Mouse (Mus musculus) hindbrain, embryonic 14.5 days (tissue): ENCODE data around the gene Iqschfp. TPM values are rescaled to one million over a fixed set of nuclear protein-coding genes. Genes with fewer than 3 reads are reported as not detected.
A peak's percentile ranks its signal among the peaks of the same experiment; 100 is the strongest.

Experiments used
- ATAC-seq: fragments of 200-750 bp; cut with Nextera tagmentation; 2 replicates; pipeline ENCODE4 v1.8.0; 2017; ENCODE audit warnings: moderate number of reproducible peaks, mild to moderate bottlenecking, moderate TSS enrichment, moderate library complexity; ENCODE audit not compliant: low FRiP score
- DNase-seq: peaks from one replicate; pipeline ENCODE4 v3.0.0-alpha.2; 2015; ENCODE audit warnings: low spot score
- H3K27ac ChIP-seq: fragments of 300-500 bp; sonication (generic); 2 replicates; pipeline ENCODE4 v1.5.1; 2014; ENCODE audit warnings: mild to moderate bottlenecking, moderate library complexity
- H3K27me3 ChIP-seq: fragments of 300-500 bp; sonication (generic); 2 replicates; pipeline ENCODE4 v1.6.1; 2014; ENCODE audit warnings: mild to moderate bottlenecking, low read length, mixed read lengths; ENCODE audit not compliant: control insufficient read depth, insufficient read depth
- H3K36me3 ChIP-seq: fragments of 300-500 bp; sonication (generic); replicated peaks from 2 replicates; pipeline ENCODE4 v1.6.1; 2014; ENCODE audit not compliant: control insufficient read depth, insufficient read depth
- H3K4me1 ChIP-seq: fragments of 300-500 bp; sonication (generic); replicated peaks from 2 replicates; pipeline ENCODE4 v1.6.1; 2014; ENCODE audit warnings: antibody characterized with exemption, low read length, mixed read lengths; ENCODE audit not compliant: control insufficient read depth, insufficient read depth
- H3K4me2 ChIP-seq: fragments of 300-500 bp; sonication (generic); replicated peaks from 2 replicates; pipeline ENCODE4 v1.6.1; 2014; ENCODE audit warnings: mild to moderate bottlenecking, moderate library complexity
- H3K4me3 ChIP-seq: fragments of 300-500 bp; sonication (generic); replicated peaks from 2 replicates; pipeline ENCODE4 v1.5.1; 2014; ENCODE audit warnings: mild to moderate bottlenecking, low read length
- H3K9ac ChIP-seq: fragments of 300-500 bp; sonication (generic); 2 replicates; pipeline ENCODE4 v1.6.1; 2014
- H3K9me3 ChIP-seq: fragments of 300-500 bp; sonication (generic); 2 replicates; pipeline ENCODE4 v1.6.1; 2016; ENCODE audit warnings: low read length; ENCODE audit not compliant: control insufficient read depth
- WGBS: fragments of 180-500 bp; shearing (Covaris S2); extraction: QIAGEN DNeasy Blood & Tissue Kit; methylation state at CpG from one replicate; pipeline ENCODE4 v1.1.7; 2014; 5-methylcytosine and 5-hydroxymethylcytosine counted together
- polyA plus RNA-seq: library from polyadenylated mRNA; unstranded; fragments of >200 nt; fragmentation: Nextera tagmentation; extraction: Ambion mirVana; gene quantifications from 2 replicates; pipeline ENCODE4 v1.2.1, GENCODE M21; 2014

Iqschfp gene
- polyA plus RNA-seq, 1 experiment from 2014 or later = 7.5 TPM

DNA sequence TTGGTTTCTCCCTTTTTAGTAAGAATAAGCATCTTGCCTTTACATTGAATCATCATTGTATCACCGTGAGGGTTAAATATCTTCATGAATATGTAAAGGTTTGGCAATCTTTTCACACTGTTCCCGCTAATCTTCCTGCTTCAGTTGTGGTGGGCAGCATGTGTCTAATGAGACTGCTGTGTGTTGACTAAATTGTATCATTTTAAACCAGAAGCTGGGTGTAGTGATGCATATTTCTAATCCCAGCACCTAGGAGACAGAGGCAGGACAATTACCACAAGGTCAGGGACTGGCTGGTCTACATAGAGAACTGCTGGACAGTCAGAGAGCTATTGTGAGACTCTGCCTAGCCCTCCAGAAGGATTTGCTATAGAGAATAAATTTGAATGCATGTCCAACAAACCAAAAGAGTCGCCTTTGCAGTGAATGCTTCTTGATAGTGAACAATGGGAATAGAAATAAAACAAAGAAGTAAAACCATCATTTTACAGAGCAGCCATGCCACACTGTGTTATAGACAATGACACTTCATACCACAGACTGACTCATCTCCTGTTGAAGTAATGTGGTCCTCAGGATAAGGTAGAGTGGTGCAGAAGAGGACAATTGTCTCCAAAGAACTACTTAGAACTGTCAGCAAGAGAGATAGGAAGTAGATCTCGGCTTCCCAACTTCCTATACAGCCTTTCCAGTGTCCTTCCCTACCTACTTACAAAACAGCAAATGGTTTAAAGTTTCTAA is 310.3 kb downstream of the Iqschfp start:
- Histone ChIP-seq H3K9ac (no peak overlapping the region), H3K27ac (peak overlapping the region; percentile 57; the same call in 1 of the 2 replicates), H3K4me3 (no peak overlapping the region), H3K4me1 (peaks cover 17% of the 10 kb centered on the region), H3K36me3 (no peaks in the 10 kb centered on the region), H3K27me3 (no peaks in the 10 kb centered on the region), H3K9me3 (no peaks in the 10 kb centered on the region), H3K4me2 (no peak overlapping the region)
- DNase-seq = no peak
- peak; percentile 46; the same call in 1 of the 2 replicates for ATAC-seq
- WGBS = 17% methylated on average over 4 of the region's 4 CpGs

DNA sequence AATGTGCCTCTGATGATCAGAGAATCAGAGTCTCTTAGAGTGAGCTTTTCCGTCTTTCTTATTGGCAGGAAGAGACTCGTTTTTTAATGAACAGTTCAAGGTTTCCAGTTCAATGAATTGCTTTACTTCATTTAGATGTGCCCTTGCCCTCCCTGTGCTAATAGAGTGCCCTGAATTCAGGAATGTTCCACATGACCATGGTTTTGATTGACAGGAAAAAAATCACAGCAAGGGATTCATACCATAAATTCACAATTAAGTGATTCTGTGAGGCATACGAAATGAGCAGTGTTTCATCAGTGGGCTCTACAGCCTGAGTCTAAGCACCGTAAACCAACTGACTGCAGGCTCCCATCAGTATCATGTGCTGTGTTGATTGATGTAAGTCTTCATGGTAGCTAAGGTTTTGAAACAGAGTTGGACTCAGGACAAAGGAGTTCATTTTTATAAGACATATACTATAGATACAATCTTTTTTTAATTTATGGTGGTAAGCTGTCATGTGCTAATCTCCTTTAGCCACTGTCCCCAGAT is 312.0 kb downstream of the Iqschfp start:
- no peak overlapping the region for H3K4me3 ChIP-seq
- H3K4me1 ChIP-seq = peaks cover 17% of the 10 kb centered on the region
- no peak for DNase-seq
- H3K27ac ChIP-seq = peak overlapping the region; percentile 51; the same call in 1 of the 2 replicates
- no peak for ATAC-seq
- 38% methylated on average over 4 of the region's 4 CpGs for WGBS
- H3K9ac ChIP-seq = no peak overlapping the region
- H3K27me3 ChIP-seq = no peaks in the 10 kb centered on the region
- H3K4me2 ChIP-seq = no peak overlapping the region
- no peaks in the 10 kb centered on the region for H3K9me3 ChIP-seq
- no peaks in the 10 kb centered on the region for H3K36me3 ChIP-seq

DNA sequence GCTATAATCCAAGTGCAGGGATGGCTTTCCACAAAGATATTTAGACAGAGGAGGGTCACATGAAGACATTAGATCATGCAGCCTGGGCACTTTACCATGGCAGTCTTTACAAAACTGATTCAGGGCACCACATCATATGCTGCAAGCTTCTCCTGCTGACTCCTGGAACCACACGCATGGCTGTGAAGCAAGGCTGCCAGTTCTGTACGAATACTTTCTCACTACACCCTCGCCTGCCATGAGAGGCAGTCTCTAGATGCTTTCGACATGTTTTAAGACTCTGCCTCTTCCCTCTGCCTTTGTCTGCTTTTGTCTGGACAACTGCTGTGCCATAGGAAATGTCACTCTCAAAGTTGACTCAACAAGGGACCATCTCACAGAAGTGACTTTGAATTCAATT is 318.4 kb downstream of the Iqschfp start:
- WGBS = 77% methylated on average over 4 of the region's 4 CpGs
- no peak overlapping the region for H3K27ac ChIP-seq
- DNase-seq = no peak

DNA sequence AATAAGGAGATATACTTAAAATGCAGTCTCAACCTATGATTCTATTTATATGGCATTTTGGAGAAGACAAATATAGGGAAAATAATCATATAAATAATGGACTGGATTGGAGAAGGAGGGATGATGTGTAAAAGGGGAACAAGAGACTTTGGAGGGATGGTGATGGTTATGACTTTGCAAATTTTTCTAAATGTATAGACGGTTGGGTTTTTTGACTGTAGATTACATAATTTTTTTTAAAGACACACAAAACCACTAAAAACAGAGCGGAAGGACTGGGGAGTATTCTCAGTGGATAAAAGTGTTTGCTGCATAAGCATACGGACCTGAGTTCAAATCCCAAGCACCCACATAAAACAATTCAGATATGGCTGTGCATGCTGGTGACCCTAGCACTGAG is 329.4 kb downstream of the Iqschfp start:
- ATAC-seq (no peak), DNase-seq (no peak)
- H3K36me3 ChIP-seq = no peaks in the 10 kb centered on the region
- H3K27ac ChIP-seq = no peak overlapping the region
- WGBS = 92% methylated on average over 3 of the region's 3 CpGs
- H3K4me1 ChIP-seq = no peaks in the 10 kb centered on the region
- no peaks in the 10 kb centered on the region for H3K27me3 ChIP-seq
- no peaks in the 10 kb centered on the region for H3K9me3 ChIP-seq
- H3K4me2 ChIP-seq = no peak overlapping the region
- H3K4me3 ChIP-seq = no peak overlapping the region
- H3K9ac ChIP-seq = no peak overlapping the region

More for the DNA sequence above, 318.4 kb downstream of the Iqschfp start:
- Histone ChIP-seq H3K4me2 (no peak overlapping the region), H3K36me3 (no peaks in the 10 kb centered on the region), H3K9me3 (no peaks in the 10 kb centered on the region), H3K9ac (no peak overlapping the region), H3K27me3 (no peaks in the 10 kb centered on the region), H3K4me3 (no peak overlapping the region), H3K4me1 (no peaks in the 10 kb centered on the region)
- ATAC-seq = no peak

DNA sequence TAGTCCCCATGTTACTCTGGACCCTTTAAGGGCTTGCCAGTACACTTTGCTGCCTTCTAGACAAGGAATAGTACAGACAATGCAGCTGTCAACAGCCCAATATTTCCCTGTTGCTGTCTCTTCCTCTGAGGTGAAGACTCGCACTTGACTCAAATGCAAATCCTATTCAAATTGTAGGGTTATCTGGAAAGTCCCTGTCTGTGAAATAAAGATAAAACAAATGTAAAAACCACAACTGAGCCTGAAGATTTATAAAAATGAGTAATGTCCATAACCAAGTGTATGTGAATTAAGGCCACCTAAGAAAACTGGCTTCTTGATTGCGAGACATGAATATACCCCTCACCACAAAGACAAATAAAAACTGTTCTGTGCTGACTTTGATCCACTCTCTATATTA is 347.9 kb downstream of the Iqschfp start:
- no peak for ATAC-seq

DNA sequence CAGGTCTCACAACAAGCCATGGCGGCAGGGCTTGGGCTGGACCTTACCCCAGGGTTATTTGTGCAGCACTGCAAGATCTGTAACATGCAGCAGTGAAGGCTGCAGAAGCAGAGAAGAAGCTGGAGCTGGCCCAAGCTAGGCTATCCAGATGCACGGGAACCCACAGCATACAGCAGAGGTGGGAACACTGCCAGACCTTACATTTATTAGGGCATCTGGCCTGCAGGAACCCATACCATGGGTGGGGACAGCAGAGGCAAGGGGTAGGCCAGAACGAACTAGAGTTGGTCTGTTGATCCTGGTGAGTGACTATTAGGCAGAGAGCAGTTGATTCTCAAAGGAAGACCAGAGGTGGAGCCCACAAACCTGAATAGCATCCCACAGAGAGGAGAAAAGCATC is 351.2 kb downstream of the Iqschfp start:
- no peaks in the 10 kb centered on the region for H3K9me3 ChIP-seq
- no peaks in the 10 kb centered on the region for H3K27me3 ChIP-seq
- no peak overlapping the region for H3K27ac ChIP-seq
- H3K4me3 ChIP-seq = no peak overlapping the region
- 64% methylated on average over 3 of the region's 3 CpGs for WGBS
- DNase-seq (no peak), ATAC-seq (no peak)
- H3K4me1 ChIP-seq = no peaks in the 10 kb centered on the region
- no peaks in the 10 kb centered on the region for H3K36me3 ChIP-seq
- no peak overlapping the region for H3K4me2 ChIP-seq
- no peak overlapping the region for H3K9ac ChIP-seq

More for the DNA sequence above, 347.9 kb downstream of the Iqschfp start:
- DNase-seq = no peak
- no peak overlapping the region for H3K9ac ChIP-seq
- no peak overlapping the region for H3K4me3 ChIP-seq
- no peaks in the 10 kb centered on the region for H3K36me3 ChIP-seq
- H3K27me3 ChIP-seq = no peaks in the 10 kb centered on the region
- H3K27ac ChIP-seq = no peak overlapping the region
- 92% methylated on average over 2 of the region's 2 CpGs for WGBS
- 0 out of 2 replicates have a peak, but pooled peaks cover 4% of the 10 kb centered on the region for H3K4me1 ChIP-seq
- H3K4me2 ChIP-seq = no peak overlapping the region
- no peaks in the 10 kb centered on the region for H3K9me3 ChIP-seq

DNA sequence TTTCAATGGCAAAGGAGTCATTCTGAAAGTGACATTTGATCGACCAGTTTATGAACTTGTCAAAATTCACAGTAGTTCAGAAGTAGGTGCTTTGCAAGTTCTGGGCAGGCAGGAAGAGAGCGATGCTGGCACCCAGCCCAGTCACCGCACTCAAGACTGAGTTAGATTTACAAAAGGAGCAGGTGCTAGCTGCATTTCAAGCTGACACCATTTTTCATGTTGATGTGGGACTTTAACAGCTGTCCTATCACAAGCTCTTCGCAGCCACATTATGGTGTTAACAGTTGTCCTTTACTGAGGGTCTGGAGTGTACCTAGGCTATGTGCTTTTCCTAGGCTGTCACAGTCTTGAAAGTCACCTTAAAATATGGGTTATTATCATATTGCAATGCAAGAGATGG is 354.1 kb downstream of the Iqschfp start:
- no peaks in the 10 kb centered on the region for H3K9me3 ChIP-seq
- H3K4me2 ChIP-seq = no peak overlapping the region
- H3K9ac ChIP-seq = no peak overlapping the region
- no peaks in the 10 kb centered on the region for H3K36me3 ChIP-seq
- H3K27ac ChIP-seq = peak overlapping the region; percentile 3; the same call in 1 of the 2 replicates
- DNase-seq (no peak), ATAC-seq (no peak)
- 62% methylated on average over 4 of the region's 4 CpGs for WGBS
- H3K4me1 ChIP-seq = no peaks in the 10 kb centered on the region
- no peak overlapping the region for H3K4me3 ChIP-seq
- H3K27me3 ChIP-seq = no peaks in the 10 kb centered on the region

DNA sequence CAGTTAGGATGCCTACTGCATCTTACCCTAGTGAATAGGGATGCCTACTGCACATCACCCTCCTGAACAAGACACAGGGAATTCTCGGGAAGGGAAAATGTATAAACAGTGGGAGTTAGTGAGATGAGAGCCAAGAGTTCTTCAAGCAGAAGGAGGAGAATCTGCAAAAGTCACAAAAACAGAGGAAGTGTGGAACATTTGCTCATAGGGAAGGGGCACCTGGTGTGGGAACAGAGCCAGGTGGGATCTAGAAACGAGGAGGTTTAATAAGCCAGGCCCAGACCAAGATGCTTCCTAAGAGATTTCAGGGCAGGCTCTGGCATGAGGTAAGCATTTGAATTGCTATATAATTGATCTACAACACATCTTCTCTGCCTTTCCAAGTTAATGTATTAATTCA is 358.6 kb downstream of the Iqschfp start:
- H3K36me3 ChIP-seq = no peaks in the 10 kb centered on the region
- H3K4me3 ChIP-seq = no peak overlapping the region
- H3K9ac ChIP-seq = no peak overlapping the region
- H3K27ac ChIP-seq = no peak overlapping the region
- no peaks in the 10 kb centered on the region for H3K27me3 ChIP-seq
- H3K4me2 ChIP-seq = no peak overlapping the region
- DNase-seq (no peak), ATAC-seq (no peak)
- no peaks in the 10 kb centered on the region; the same call in 1 of the 2 replicates for H3K4me1 ChIP-seq
- 77% methylated on average over 2 of the region's 2 CpGs for WGBS
- no peaks in the 10 kb centered on the region for H3K9me3 ChIP-seq

DNA sequence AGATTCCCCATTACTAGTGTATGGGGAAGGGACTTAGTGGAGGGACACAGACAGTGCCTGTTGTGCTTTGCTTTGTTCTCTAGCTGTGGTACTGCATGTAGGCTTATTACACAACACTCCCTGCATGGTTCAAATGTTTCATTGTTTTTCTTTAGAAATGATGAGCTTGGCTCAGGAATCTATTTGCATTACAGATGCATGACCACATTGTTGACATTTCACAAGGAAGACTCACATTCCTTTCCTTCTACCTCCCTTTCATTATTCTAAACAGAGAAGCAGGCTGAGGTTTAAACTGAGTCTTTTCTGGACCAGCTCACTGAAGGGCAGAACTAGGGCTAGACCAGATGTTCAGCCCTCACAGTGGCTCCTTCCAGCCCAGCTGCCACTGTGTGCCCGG is 360.3 kb downstream of the Iqschfp start:
- Histone ChIP-seq H3K27ac (no peak overlapping the region), H3K27me3 (no peaks in the 10 kb centered on the region), H3K36me3 (no peaks in the 10 kb centered on the region), H3K9ac (no peak overlapping the region), H3K4me2 (no peak overlapping the region), H3K4me1 (no peaks in the 10 kb centered on the region; the same call in 1 of the 2 replicates), H3K4me3 (no peak overlapping the region), H3K9me3 (no peaks in the 10 kb centered on the region)
- no peak for DNase-seq
- 53% methylated on average over 1 of the region's 1 CpGs for WGBS
- ATAC-seq = no peak
